Mouse (Mus musculus): ENCODE data around the gene Atp8a2.
"Not testable (repeated sequence)": the region's sequence is repeated elsewhere in the genome, so short reads cannot be mapped to it uniquely, and the experiment has no call there.

Gene Atp8a2

GRCm38 (mm10) chr14:59843264-59843942 is 353.6 kb downstream of the Atp8a2 start:
- no peak for DNase-seq (ENCODE audit: low spot score)

- DNase-seq (ENCODE audit: low spot score), result no peak
These were observed 356.8 kb downstream of the Atp8a2 start for GRCm38 (mm10) chr14:59839951-59840720.

GRCm38 (mm10) chr14:59838446-59839259 is 358.3 kb downstream of the Atp8a2 start:
- not testable (repeated sequence) for DNase-seq (ENCODE audit: low spot score)

- DNase-seq (ENCODE audit: low spot score), result not testable (repeated sequence)
These were observed 359.2 kb downstream of the Atp8a2 start for GRCm38 (mm10) chr14:59837691-59838241.

- no peak for DNase-seq (ENCODE audit: low spot score)
These were observed 360.0 kb downstream of the Atp8a2 start for GRCm38 (mm10) chr14:59836876-59837543.

- DNase-seq (ENCODE audit: low spot score), result no peak
These were observed 367.4 kb downstream of the Atp8a2 start for GRCm38 (mm10) chr14:59829580-59829979.

- no peak for DNase-seq (ENCODE audit: low spot score)
These were observed 369.6 kb downstream of the Atp8a2 start for GRCm38 (mm10) chr14:59827409-59827808.

GRCm38 (mm10) chr14:59820115-59820419 is 376.9 kb downstream of the Atp8a2 start:
- no peak for DNase-seq (ENCODE audit: low spot score)

GRCm38 (mm10) chr14:59819215-59820114 is 377.5 kb downstream of the Atp8a2 start:
- no peak for DNase-seq (ENCODE audit: low spot score)

- not testable (repeated sequence) for DNase-seq (ENCODE audit: low spot score)
These were observed 386.7 kb downstream of the Atp8a2 start for GRCm38 (mm10) chr14:59810316-59810715.

- no peak for DNase-seq (ENCODE audit: low spot score)
These were observed 387.2 kb downstream of the Atp8a2 start for GRCm38 (mm10) chr14:59809790-59810189.

- DNase-seq (ENCODE audit: low spot score), result no peak
These were observed 389.3 kb downstream of the Atp8a2 start for GRCm38 (mm10) chr14:59807528-59808300.

GRCm38 (mm10) chr14:59806910-59807309 is 390.1 kb downstream of the Atp8a2 start:
- DNase-seq (ENCODE audit: low spot score), result no peak

- no peak for DNase-seq (ENCODE audit: low spot score)
These were observed 390.8 kb downstream of the Atp8a2 start for GRCm38 (mm10) chr14:59806159-59806558.

- DNase-seq (ENCODE audit: low spot score), result no peak
These were observed 391.3 kb downstream of the Atp8a2 start for GRCm38 (mm10) chr14:59805683-59806082.

- DNase-seq (ENCODE audit: low spot score), result no peak
These were observed 394.9 kb downstream of the Atp8a2 start for GRCm38 (mm10) chr14:59801961-59802599.

- DNase-seq (ENCODE audit: low spot score), result no peak
These were observed 397.5 kb downstream of the Atp8a2 start for GRCm38 (mm10) chr14:59799511-59799910.

GRCm38 (mm10) chr14:59793841-59794240 is 403.1 kb downstream of the Atp8a2 start:
- DNase-seq (ENCODE audit: low spot score), result no peak
